24 mouse cellular contexts compared by ENCODE assay signal in the genomic region with DNA sequence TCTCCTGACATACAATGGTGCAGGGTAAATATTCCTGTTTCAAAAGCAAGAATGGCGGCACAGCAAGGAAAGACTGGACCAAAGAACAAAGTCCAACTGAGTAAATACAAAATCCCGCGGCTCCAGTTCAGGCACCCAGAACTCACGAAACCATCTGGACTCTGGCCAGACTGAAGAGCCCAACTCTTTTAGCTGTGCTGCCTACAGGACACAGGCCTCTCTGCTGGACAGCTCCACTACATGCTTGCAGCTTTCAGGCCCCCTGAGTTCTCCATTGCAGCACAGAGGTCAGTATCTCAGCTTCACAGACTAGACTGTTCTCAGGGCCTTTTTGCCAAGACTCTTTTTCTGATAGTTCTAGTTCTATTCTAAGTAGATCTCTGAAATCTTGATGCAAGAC.
DNase-seq lines count a peak whose midpoint lies in the region; ATAC-seq and TF ChIP-seq lines count a peak whose summit lies in the region.
"Had no signal": no experiment of that assay in that cellular context is flagged by ENCODE, and none has a peak within 500 bp of the region (broad histone marks: within the 10 kb centered on the region; RNA-seq: fewer than 3 reads in every experiment).

No protein-coding gene starts in this region.

- TF ChIP-seq POLR2A in liver, adult 2 months (IDR thresholded peaks at IDR 0.05; ENCODE audit: extremely low read depth, insufficient read depth, low read length), result no peak

- TF ChIP-seq EP300 in liver, postnatal 0 days (IDR thresholded peaks at IDR 0.05; ENCODE audit: low read depth), result no peak

- 67% methylated on average over 4 of the region's 4 CpGs for WGBS in embryonic facial prominence, embryonic 14.5 days
- 80% methylated on average over 4 of the region's 4 CpGs for WGBS in embryonic facial prominence, embryonic 10.5 days
- 74% methylated on average over 4 of the region's 4 CpGs for WGBS in kidney, embryonic 15.5 days
- WGBS in liver, adult 2 months, result 15% methylated on average over 4 of the region's 4 CpGs
- 54% methylated on average over 4 of the region's 4 CpGs for WGBS in liver, postnatal 0 days (ENCODE audit: insufficient replicate concordance)

- peak; percentile 17 for DNase-seq in embryonic facial prominence, embryonic 14.5 days (ENCODE audit: low spot score)
- no peak for DNase-seq in embryonic facial prominence, embryonic 10.5 days (ENCODE audit: low spot score)
- peak; percentile 23 for DNase-seq in kidney, adult 9 months
- DNase-seq in liver, adult 2 months (ENCODE audit: extremely low read depth, low read depth, low spot score), result peak; percentile 25
- no peak for DNase-seq in liver, postnatal 0 days
- no peak for DNase-seq in left cerebral cortex, adult 8-10 months (ENCODE audit: low spot score in 2 of 2)
- DNase-seq in cerebellum, postnatal 25 days, result no peak
- DNase-seq: adrenal gland, postnatal 14 days; cerebellum, adult 8-10 months; gastrocnemius, postnatal 14 days; heart, adult 18-20 months; layer of hippocampus, adult 9-11 months; lung, adult 2 months; lung, postnatal 36 days; midbrain, embryonic 14.5 days; retina, postnatal 1 day; right cerebral cortex, postnatal 25 days; spleen, adult 18-20 months had no signal

- no peak overlapping the region for H3K4me3 ChIP-seq in embryonic facial prominence, embryonic 14.5 days (ENCODE audit: low read depth, low read length)
- no peak overlapping the region for H3K4me3 ChIP-seq in embryonic facial prominence, embryonic 10.5 days
- H3K4me3 ChIP-seq in kidney, embryonic 15.5 days (replicated peaks), result no peak overlapping the region
- H3K4me3 ChIP-seq in liver, adult 2 months (ENCODE audit: insufficient read depth, low read depth, low read length), result no peak overlapping the region
- no peak overlapping the region for H3K4me3 ChIP-seq in liver, postnatal 0 days (ENCODE audit: low read depth, low read length)
- H3K4me3 ChIP-seq: embryonic facial prominence, embryonic 13.5 days; forebrain, embryonic 15.5 days; hindbrain, embryonic 15.5 days; neural tube, embryonic 12.5 days had no signal

- no peak overlapping the region for H3K27ac ChIP-seq in embryonic facial prominence, embryonic 14.5 days (replicated peaks; ENCODE audit: low read depth, low read length)
- no peak overlapping the region for H3K27ac ChIP-seq in embryonic facial prominence, embryonic 10.5 days (replicated peaks)
- H3K27ac ChIP-seq in kidney, embryonic 15.5 days, result no peak overlapping the region
- H3K27ac ChIP-seq in liver, adult 2 months (replicated peaks; ENCODE audit: insufficient read depth, low read depth, low read length), result no peak overlapping the region
- H3K27ac ChIP-seq in liver, postnatal 0 days (ENCODE audit: low read depth), result no peak overlapping the region
- H3K27ac ChIP-seq: embryonic facial prominence, embryonic 13.5 days; forebrain, embryonic 15.5 days; hindbrain, embryonic 15.5 days; neural tube, embryonic 12.5 days had no signal

- TF ChIP-seq CTCF in liver, adult 2 months (IDR thresholded peaks at IDR 0.05; ENCODE audit: low read depth, low read length), result no peak
- TF ChIP-seq CTCF in liver, postnatal 0 days (IDR thresholded peaks at IDR 0.05; ENCODE audit: low read depth), result no peak

- no peak overlapping the region for H3K4me2 ChIP-seq in embryonic facial prominence, embryonic 14.5 days (ENCODE audit: low read depth, low read length)
- H3K4me2 ChIP-seq in kidney, embryonic 15.5 days, result no peak overlapping the region
- no peak overlapping the region for H3K4me2 ChIP-seq in liver, postnatal 0 days (ENCODE audit: low read depth, low read length)
- H3K4me2 ChIP-seq: embryonic facial prominence, embryonic 13.5 days; forebrain, embryonic 15.5 days; hindbrain, embryonic 15.5 days; liver, embryonic 11.5 days; neural tube, embryonic 12.5 days had no signal

- no peaks in the 10 kb centered on the region for H3K9me3 ChIP-seq in embryonic facial prominence, embryonic 14.5 days (ENCODE audit: control insufficient read depth, low read length)
- no peaks in the 10 kb centered on the region for H3K9me3 ChIP-seq in embryonic facial prominence, embryonic 10.5 days
- H3K9me3 ChIP-seq in kidney, embryonic 15.5 days (replicated peaks), result no peaks in the 10 kb centered on the region
- no peaks in the 10 kb centered on the region for H3K9me3 ChIP-seq in liver, postnatal 0 days (ENCODE audit: low read length)
- H3K9me3 ChIP-seq: embryonic facial prominence, embryonic 13.5 days; forebrain, embryonic 15.5 days; hindbrain, embryonic 15.5 days; neural tube, embryonic 12.5 days had no signal

- no peaks in the 10 kb centered on the region for H3K4me1 ChIP-seq in embryonic facial prominence, embryonic 14.5 days (ENCODE audit: control insufficient read depth, insufficient read depth, low read length)
- peaks cover 6% of the 10 kb centered on the region for H3K4me1 ChIP-seq in embryonic facial prominence, embryonic 10.5 days
- H3K4me1 ChIP-seq in kidney, embryonic 15.5 days, result no peaks in the 10 kb centered on the region
- no peaks in the 10 kb centered on the region for H3K4me1 ChIP-seq in liver, adult 2 months (ENCODE audit: control insufficient read depth, insufficient read depth, low read length)
- no peaks in the 10 kb centered on the region for H3K4me1 ChIP-seq in liver, postnatal 0 days (ENCODE audit: insufficient read depth)
- H3K4me1 ChIP-seq: forebrain, embryonic 15.5 days; hindbrain, embryonic 15.5 days; neural tube, embryonic 12.5 days had no signal

- H3K79me2 ChIP-seq in liver, adult 2 months (ENCODE audit: control insufficient read depth, insufficient read depth, low read length), result no peaks in the 10 kb centered on the region

- no peaks in the 10 kb centered on the region for H3K27me3 ChIP-seq in embryonic facial prominence, embryonic 14.5 days (replicated peaks; ENCODE audit: control insufficient read depth, insufficient read depth, low read length)
- H3K27me3 ChIP-seq in embryonic facial prominence, embryonic 10.5 days (replicated peaks; ENCODE audit: low read depth, poor library complexity, severe bottlenecking), result no peaks in the 10 kb centered on the region
- no peaks in the 10 kb centered on the region for H3K27me3 ChIP-seq in kidney, embryonic 15.5 days
- no peaks in the 10 kb centered on the region for H3K27me3 ChIP-seq in liver, adult 2 months (ENCODE audit: control insufficient read depth, insufficient read depth, low read length)
- no peaks in the 10 kb centered on the region for H3K27me3 ChIP-seq in liver, postnatal 0 days (ENCODE audit: insufficient read depth, low read length)
- H3K27me3 ChIP-seq: embryonic facial prominence, embryonic 13.5 days; forebrain, embryonic 15.5 days; hindbrain, embryonic 15.5 days; neural tube, embryonic 12.5 days had no signal

- no peak overlapping the region for H3K9ac ChIP-seq in embryonic facial prominence, embryonic 14.5 days (ENCODE audit: low read depth, low read length)
- H3K9ac ChIP-seq in kidney, embryonic 15.5 days, result no peak overlapping the region
- no peak overlapping the region for H3K9ac ChIP-seq in liver, adult 2 months (ENCODE audit: low read depth, low read length)
- H3K9ac ChIP-seq in liver, postnatal 0 days (replicated peaks), result no peak overlapping the region
- H3K9ac ChIP-seq: embryonic facial prominence, embryonic 13.5 days; forebrain, embryonic 15.5 days; hindbrain, embryonic 15.5 days; neural tube, embryonic 12.5 days had no signal

- H3K36me3 ChIP-seq in embryonic facial prominence, embryonic 14.5 days (ENCODE audit: control insufficient read depth, insufficient read depth, low read length), result no peaks in the 10 kb centered on the region
- no peaks in the 10 kb centered on the region for H3K36me3 ChIP-seq in embryonic facial prominence, embryonic 10.5 days (replicated peaks)
- H3K36me3 ChIP-seq in kidney, embryonic 15.5 days, result no peaks in the 10 kb centered on the region
- H3K36me3 ChIP-seq in liver, adult 2 months (ENCODE audit: control insufficient read depth, insufficient read depth, low read length), result no peaks in the 10 kb centered on the region
- no peaks in the 10 kb centered on the region for H3K36me3 ChIP-seq in liver, postnatal 0 days (replicated peaks; ENCODE audit: insufficient read depth, low read length)
- H3K36me3 ChIP-seq: embryonic facial prominence, embryonic 13.5 days; forebrain, embryonic 15.5 days; hindbrain, embryonic 15.5 days; neural tube, embryonic 12.5 days had no signal

- no peak for ATAC-seq in embryonic facial prominence, embryonic 14.5 days (ENCODE audit: low read depth)
- ATAC-seq in kidney, embryonic 15.5 days (replicated peaks; ENCODE audit: low FRiP score), result no peak
- ATAC-seq in liver, postnatal 0 days, result no peak
- ATAC-seq: forebrain, embryonic 15.5 days had no signal

Comparison
In these comparisons a context has a peak if more than half of its experiments do, and no peak if none do; other contexts are left out.
1. DNase-seq: peak in embryonic facial prominence, embryonic 14.5 days (single experiment), kidney, adult 9 months (single experiment) and liver, adult 2 months (single experiment); none in embryonic facial prominence, embryonic 10.5 days (single experiment), liver, postnatal 0 days (single experiment), left cerebral cortex, adult 8-10 months (0 of 2) and cerebellum, postnatal 25 days (0 of 2).